Mouse (Mus musculus): ENCODE measurements around the gene Rimkla. TPM values are rescaled to one million over a fixed set of nuclear protein-coding genes. Genes with fewer than 3 reads are reported as not detected.

Rimkla gene
- polyA plus RNA-seq, 1 experiment, result 0.58 TPM

- WGBS, result 36% methylated on average over 9 of the region's 9 CpGs
- Histone ChIP-seq H3K4me1 (ENCODE audit: control insufficient read depth, insufficient read depth, low read length) (no peaks in the 10 kb centered on the region), H3K36me3 (ENCODE audit: control insufficient read depth, insufficient read depth, low read length) (no peaks in the 10 kb centered on the region), H3K27ac (ENCODE audit: insufficient read depth, low read depth, low read length) (no peak overlapping the region), H3K4me3 (ENCODE audit: insufficient read depth, low read depth, low read length) (no peak overlapping the region), H3K27me3 (replicated peaks; ENCODE audit: control insufficient read depth, insufficient read depth, low read length) (no peaks in the 10 kb centered on the region)
- TF ChIP-seq POLR2A (IDR thresholded peaks at IDR 0.05; ENCODE audit: low read depth, low read length), result no peak
- TF ChIP-seq CTCF (conservative IDR thresholded peaks at IDR 0.05; ENCODE audit: insufficient read depth, insufficient read length, low read depth, low read length), result no peak
- no peak for DNase-seq
Measured at GRCm38 (mm10) chr4:119472545-119472944, 19.9 kb downstream of the Rimkla start.

- no peaks in the 10 kb centered on the region for H3K36me3 ChIP-seq (ENCODE audit: control insufficient read depth, insufficient read depth, low read length)
- no peaks in the 10 kb centered on the region for H3K27me3 ChIP-seq (replicated peaks; ENCODE audit: control insufficient read depth, insufficient read depth, low read length)
- no peak overlapping the region for H3K27ac ChIP-seq (ENCODE audit: insufficient read depth, low read depth, low read length)
- H3K4me1 ChIP-seq (ENCODE audit: control insufficient read depth, insufficient read depth, low read length), result no peaks in the 10 kb centered on the region
- DNase-seq, result peak; percentile 29
- 66% methylated on average over 16 of the region's 16 CpGs for WGBS
- TF ChIP-seq CTCF (conservative IDR thresholded peaks at IDR 0.05; ENCODE audit: insufficient read depth, insufficient read length, low read depth, low read length) (no peak), POLR2A (IDR thresholded peaks at IDR 0.05; ENCODE audit: low read depth, low read length) (no peak)
- no peak overlapping the region for H3K4me3 ChIP-seq (ENCODE audit: insufficient read depth, low read depth, low read length)
Measured at GRCm38 (mm10) chr4:119467720-119468380, 24.6 kb downstream of the Rimkla start.

- H3K27me3 ChIP-seq (replicated peaks; ENCODE audit: control insufficient read depth, insufficient read depth, low read length), result no peaks in the 10 kb centered on the region
- H3K27ac ChIP-seq (ENCODE audit: insufficient read depth, low read depth, low read length), result no peak overlapping the region
- H3K4me3 ChIP-seq (ENCODE audit: insufficient read depth, low read depth, low read length), result no peak overlapping the region
- H3K36me3 ChIP-seq (ENCODE audit: control insufficient read depth, insufficient read depth, low read length), result no peaks in the 10 kb centered on the region
- no peaks in the 10 kb centered on the region for H3K4me1 ChIP-seq (ENCODE audit: control insufficient read depth, insufficient read depth, low read length)
- no peak for DNase-seq
- 95% methylated on average over 5 of the region's 5 CpGs for WGBS
- no peak for TF ChIP-seq CTCF (conservative IDR thresholded peaks at IDR 0.05; ENCODE audit: insufficient read depth, insufficient read length, low read depth, low read length)
- no peak for TF ChIP-seq POLR2A (IDR thresholded peaks at IDR 0.05; ENCODE audit: low read depth, low read length)
Measured at GRCm38 (mm10) chr4:119465841-119466240, 26.6 kb downstream of the Rimkla start.

- TF ChIP-seq CTCF (conservative IDR thresholded peaks at IDR 0.05; ENCODE audit: insufficient read depth, insufficient read length, low read depth, low read length) (no peak), POLR2A (IDR thresholded peaks at IDR 0.05; ENCODE audit: low read depth, low read length) (no peak)
- Histone ChIP-seq H3K4me3 (ENCODE audit: insufficient read depth, low read depth, low read length) (no peak overlapping the region), H3K36me3 (ENCODE audit: control insufficient read depth, insufficient read depth, low read length) (no peaks in the 10 kb centered on the region), H3K27me3 (replicated peaks; ENCODE audit: control insufficient read depth, insufficient read depth, low read length) (no peaks in the 10 kb centered on the region), H3K4me1 (ENCODE audit: control insufficient read depth, insufficient read depth, low read length) (no peaks in the 10 kb centered on the region), H3K27ac (ENCODE audit: insufficient read depth, low read depth, low read length) (no peak overlapping the region)
- WGBS, result 78% methylated on average over 13 of the region's 13 CpGs
- DNase-seq, result no peak
Measured at GRCm38 (mm10) chr4:119463756-119464419, 28.5 kb downstream of the Rimkla start.

- H3K27me3 ChIP-seq (replicated peaks; ENCODE audit: control insufficient read depth, insufficient read depth, low read length), result no peaks in the 10 kb centered on the region
- peak; percentile 54 for DNase-seq
- no peak overlapping the region for H3K4me3 ChIP-seq (ENCODE audit: insufficient read depth, low read depth, low read length)
- no peak for TF ChIP-seq CTCF (conservative IDR thresholded peaks at IDR 0.05; ENCODE audit: insufficient read depth, insufficient read length, low read depth, low read length)
- TF ChIP-seq POLR2A (IDR thresholded peaks at IDR 0.05; ENCODE audit: low read depth, low read length), result no peak
- H3K36me3 ChIP-seq (ENCODE audit: control insufficient read depth, insufficient read depth, low read length), result no peaks in the 10 kb centered on the region
- no peaks in the 10 kb centered on the region for H3K4me1 ChIP-seq (ENCODE audit: control insufficient read depth, insufficient read depth, low read length)
- WGBS, result 29% methylated on average over 11 of the region's 11 CpGs
- no peak overlapping the region for H3K27ac ChIP-seq (ENCODE audit: insufficient read depth, low read depth, low read length)
Measured at GRCm38 (mm10) chr4:119462858-119463755, 29.3 kb downstream of the Rimkla start.

- 87% methylated on average over 3 of the region's 3 CpGs for WGBS
- no peak overlapping the region for H3K4me3 ChIP-seq (ENCODE audit: insufficient read depth, low read depth, low read length)
- no peak for DNase-seq
- no peak for TF ChIP-seq POLR2A (IDR thresholded peaks at IDR 0.05; ENCODE audit: low read depth, low read length)
- no peak for TF ChIP-seq CTCF (conservative IDR thresholded peaks at IDR 0.05; ENCODE audit: insufficient read depth, insufficient read length, low read depth, low read length)
- H3K27me3 ChIP-seq (replicated peaks; ENCODE audit: control insufficient read depth, insufficient read depth, low read length), result no peaks in the 10 kb centered on the region
- no peak overlapping the region for H3K27ac ChIP-seq (ENCODE audit: insufficient read depth, low read depth, low read length)
- no peaks in the 10 kb centered on the region for H3K4me1 ChIP-seq (ENCODE audit: control insufficient read depth, insufficient read depth, low read length)
- no peaks in the 10 kb centered on the region for H3K36me3 ChIP-seq (ENCODE audit: control insufficient read depth, insufficient read depth, low read length)
Measured at GRCm38 (mm10) chr4:119462457-119462856, 30.0 kb downstream of the Rimkla start.
